Mouse (Mus musculus) embryonic facial prominence, embryonic 10.5 days (tissue): ENCODE measurements at regions not wholly inside any gene's neighbourhood (a gene's known extent, or its start where the extent isn't known, plus 50 kb on each side); places are given as distances from the start of the nearest gene placed in this dataset.

Experiments used
- DNase-seq: peaks from one replicate; pipeline ENCODE4 v3.0.0-alpha.2; 2017; ENCODE audit warnings: low spot score
- H3K27ac ChIP-seq: fragments of 300-500 bp; sonication (generic); replicated peaks from 2 replicates; pipeline ENCODE4 v1.5.1; 2016; ENCODE audit warnings: mild to moderate bottlenecking
- H3K27me3 ChIP-seq: fragments of 300-500 bp; sonication (generic); replicated peaks from 2 replicates; pipeline ENCODE4 v1.6.1; 2016; ENCODE audit warnings: low read depth, mild to moderate bottlenecking; ENCODE audit not compliant: poor library complexity, severe bottlenecking
- H3K36me3 ChIP-seq: fragments of 300-500 bp; sonication (generic); replicated peaks from 2 replicates; pipeline ENCODE4 v1.6.1; 2016; ENCODE audit warnings: mild to moderate bottlenecking, moderate library complexity
- H3K4me1 ChIP-seq: fragments of 300-500 bp; sonication (generic); 2 replicates; pipeline ENCODE4 v1.6.1; 2016
- H3K4me3 ChIP-seq: fragments of 300-500 bp; sonication (generic); 2 replicates; pipeline ENCODE4 v1.5.1; 2016; ENCODE audit warnings: mild to moderate bottlenecking, moderate library complexity
- H3K9me3 ChIP-seq: fragments of 300-500 bp; sonication (generic); 2 replicates; pipeline ENCODE4 v1.6.1; 2016; ENCODE audit warnings: mild to moderate bottlenecking
- WGBS: fragments of 180-500 bp; shearing (Covaris S2); methylation state at CpG from one replicate; pipeline ENCODE4 v1.1.7; 2016; 5-methylcytosine and 5-hydroxymethylcytosine counted together

DNA sequence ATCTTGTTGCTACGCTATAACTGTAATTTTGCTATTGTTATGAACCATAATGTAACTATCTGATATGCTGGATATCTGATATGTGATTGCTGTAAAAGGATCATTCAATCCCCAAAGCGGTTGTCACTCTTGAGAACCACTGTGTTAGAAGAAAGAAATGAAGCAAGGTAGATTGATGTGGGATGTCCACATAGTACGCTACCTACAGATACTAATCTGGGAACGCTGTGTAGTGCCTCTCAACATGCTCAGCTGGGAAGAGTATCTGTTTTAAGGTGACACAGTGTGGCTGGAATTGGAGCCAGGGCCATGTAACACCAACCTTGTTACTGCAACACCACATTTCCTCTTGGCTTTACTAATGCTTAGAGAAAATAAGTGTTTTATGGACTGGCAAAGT lies 456.2 kb upstream of the Slc30a5 start:
- 90% methylated on average over 4 of the region's 4 CpGs for WGBS
- Histone ChIP-seq H3K4me3 (no peak overlapping the region), H3K9me3 (no peaks in the 10 kb centered on the region), H3K4me1 (peaks cover 4% of the 10 kb centered on the region; the same call in 1 of the 2 replicates), H3K36me3 (no peaks in the 10 kb centered on the region), H3K27me3 (no peaks in the 10 kb centered on the region), H3K27ac (no peak overlapping the region)
- no peak for DNase-seq

DNA sequence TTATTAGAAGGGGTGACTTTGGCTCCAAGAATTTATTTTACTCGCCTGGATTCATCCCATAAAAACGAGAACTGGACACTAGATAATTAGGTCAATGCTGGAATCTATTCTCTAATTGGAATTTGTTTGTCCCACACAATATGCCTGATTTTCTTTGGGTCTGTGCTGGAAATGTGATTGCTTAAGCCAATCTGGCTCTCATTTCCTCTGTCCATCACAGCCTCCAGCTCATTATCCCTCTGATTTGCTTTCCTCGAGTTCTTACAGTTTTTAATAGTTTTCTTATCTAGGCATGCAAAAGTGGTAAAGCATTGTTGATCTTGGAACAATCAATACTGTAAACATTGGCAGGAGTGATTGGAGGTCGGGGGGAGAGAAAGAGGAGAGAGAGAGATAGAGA lies 453.9 kb upstream of the Slc30a5 start:
- no peak for DNase-seq

DNA sequence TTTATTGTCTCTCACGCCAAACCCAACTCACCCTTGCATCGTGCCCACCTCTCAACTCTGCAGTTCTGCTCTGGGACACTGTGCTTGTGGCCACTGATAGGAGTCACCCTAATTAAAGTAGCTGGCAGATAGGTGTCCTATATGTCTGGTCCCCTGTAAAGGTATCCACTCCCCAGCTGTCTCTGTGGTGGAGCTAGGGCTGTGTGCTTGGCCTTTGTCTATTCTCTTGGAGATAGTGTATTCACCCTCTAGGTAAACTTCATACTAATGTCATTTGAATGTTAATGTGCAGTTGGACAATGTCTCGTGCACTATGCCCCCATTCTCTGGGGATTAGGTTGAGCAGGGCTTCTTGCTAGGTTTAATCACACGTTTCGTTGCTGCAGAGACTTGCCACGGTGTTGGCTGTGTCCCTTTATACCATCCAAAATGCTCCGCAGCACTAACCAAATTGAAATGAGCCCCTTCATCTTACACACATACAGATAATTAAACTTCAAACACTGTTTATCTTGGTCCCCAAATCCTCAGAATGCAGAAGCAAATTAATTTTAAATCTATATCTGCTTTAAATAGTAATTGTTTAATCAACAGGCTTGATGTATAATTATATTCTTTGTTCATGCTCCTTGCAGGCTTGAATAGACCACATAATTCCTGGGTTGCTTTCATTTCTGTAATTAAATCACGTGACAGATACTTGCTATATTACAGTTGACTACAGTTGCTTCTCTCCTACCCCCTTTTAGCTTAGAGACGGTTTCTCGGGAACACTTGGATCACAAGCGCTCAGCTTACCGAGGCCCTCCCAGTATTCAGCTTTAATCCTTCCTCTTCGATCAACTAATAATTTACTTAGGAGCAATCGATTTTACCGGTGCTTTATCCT lies 453.0 kb upstream of the Slc30a5 start:
- DNase-seq = no peak
- no peak overlapping the region for H3K4me3 ChIP-seq
- WGBS = 79% methylated on average over 15 of the region's 15 CpGs

More for the DNA sequence above, 453.9 kb upstream of the Slc30a5 start:
- Histone ChIP-seq H3K27me3 (no peaks in the 10 kb centered on the region), H3K36me3 (no peaks in the 10 kb centered on the region), H3K4me1 (peaks cover 4% of the 10 kb centered on the region; the same call in 1 of the 2 replicates), H3K9me3 (no peaks in the 10 kb centered on the region), H3K27ac (no peak overlapping the region), H3K4me3 (no peak overlapping the region)
- WGBS = 40% methylated on average over 4 of the region's 4 CpGs

DNA sequence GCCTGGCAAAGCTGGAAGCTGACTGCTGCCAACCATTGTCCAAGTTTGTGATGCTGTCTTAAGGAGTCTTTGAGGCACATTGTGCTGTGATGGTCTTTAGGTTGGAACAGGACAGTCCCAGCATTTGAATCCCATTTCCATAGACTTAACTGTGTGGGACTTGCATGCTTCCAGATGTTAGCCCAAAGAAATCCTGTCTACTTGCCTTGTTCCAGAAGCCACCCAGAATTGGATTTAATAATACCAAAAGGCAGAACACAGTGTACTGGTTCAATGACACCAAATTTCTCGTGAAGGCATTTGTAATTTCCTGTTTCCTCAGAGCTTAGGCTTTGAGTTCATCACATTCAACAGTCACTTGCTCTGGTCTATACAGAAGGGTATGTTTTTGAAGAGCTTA lies 444.9 kb upstream of the Slc30a5 start:
- DNase-seq = no peak
- H3K36me3 ChIP-seq = no peaks in the 10 kb centered on the region
- no peak overlapping the region for H3K27ac ChIP-seq
- H3K4me1 ChIP-seq = 0 out of 2 replicates have a peak, but pooled peaks cover 5% of the 10 kb centered on the region
- WGBS = 76% methylated on average over 1 of the region's 1 CpGs
- no peaks in the 10 kb centered on the region for H3K9me3 ChIP-seq
- no peaks in the 10 kb centered on the region for H3K27me3 ChIP-seq
- H3K4me3 ChIP-seq = no peak overlapping the region

More for the DNA sequence above, 453.0 kb upstream of the Slc30a5 start:
- Histone ChIP-seq H3K4me1 (peaks cover 4% of the 10 kb centered on the region; the same call in 1 of the 2 replicates), H3K36me3 (no peaks in the 10 kb centered on the region), H3K27me3 (no peaks in the 10 kb centered on the region), H3K9me3 (no peaks in the 10 kb centered on the region), H3K27ac (no peak overlapping the region)

DNA sequence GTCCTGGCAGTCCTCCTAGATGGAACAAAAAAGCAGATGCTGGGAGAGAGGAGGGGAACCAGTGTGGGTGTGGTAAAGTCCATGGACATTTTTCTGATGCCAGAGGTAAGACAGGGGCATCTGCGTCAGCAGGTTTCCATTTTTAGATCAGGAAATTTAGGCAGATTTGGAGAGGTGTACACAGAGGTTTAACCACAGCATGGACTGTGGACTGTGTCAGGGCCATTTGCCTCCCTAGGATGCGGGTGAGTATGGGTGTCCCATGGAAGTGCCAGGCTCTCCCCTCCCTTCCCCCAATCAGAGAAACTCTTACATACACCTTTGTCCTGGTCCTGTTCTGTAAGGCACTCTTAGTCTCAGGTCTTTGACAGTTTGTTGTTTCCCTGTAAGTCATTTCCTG lies 443.5 kb upstream of the Slc30a5 start:
- H3K27ac ChIP-seq = no peak overlapping the region
- 0 out of 2 replicates have a peak, but pooled peaks cover 5% of the 10 kb centered on the region for H3K4me1 ChIP-seq
- no peak for DNase-seq
- no peaks in the 10 kb centered on the region for H3K9me3 ChIP-seq
- no peaks in the 10 kb centered on the region for H3K36me3 ChIP-seq
- no peaks in the 10 kb centered on the region for H3K27me3 ChIP-seq
- no peak overlapping the region for H3K4me3 ChIP-seq
- 91% methylated on average over 2 of the region's 2 CpGs for WGBS

DNA sequence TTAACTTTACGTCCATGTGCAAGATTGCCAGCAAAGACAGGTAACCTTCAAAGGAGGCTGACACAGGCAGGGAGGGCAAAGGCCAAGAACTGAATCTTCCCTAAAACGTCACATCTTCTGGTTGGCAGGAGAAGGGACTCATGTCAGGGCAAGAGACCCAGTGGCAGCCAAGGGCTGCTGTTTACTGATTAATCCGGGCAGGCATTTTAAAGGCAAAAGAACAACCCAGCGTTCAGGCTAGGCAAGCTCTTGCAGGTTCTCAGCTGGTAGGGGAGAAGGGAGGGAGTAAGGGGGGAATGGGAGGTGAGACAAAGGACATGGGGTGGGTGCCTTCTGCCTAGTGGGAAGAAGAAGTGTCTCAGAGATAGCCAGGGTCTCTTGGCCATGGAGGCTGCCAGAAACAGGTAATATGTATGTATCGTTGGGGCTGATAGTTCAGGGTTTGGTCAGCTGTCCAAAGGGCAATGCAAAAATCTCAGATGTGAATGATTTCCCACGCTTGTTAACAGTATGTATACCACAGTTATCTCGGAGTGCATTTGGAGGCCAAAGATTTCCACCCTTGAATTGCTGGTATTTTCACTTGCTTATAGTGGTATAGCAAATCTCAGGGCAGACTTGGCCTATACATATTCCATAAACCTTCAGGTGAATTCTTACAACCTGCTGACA lies 441.4 kb upstream of the Slc30a5 start:
- H3K36me3 ChIP-seq = no peaks in the 10 kb centered on the region
- no peaks in the 10 kb centered on the region for H3K9me3 ChIP-seq
- no peaks in the 10 kb centered on the region for H3K27me3 ChIP-seq
- DNase-seq = no peak
- H3K27ac ChIP-seq = no peak overlapping the region
- no peak overlapping the region for H3K4me3 ChIP-seq
- 67% methylated on average over 7 of the region's 7 CpGs for WGBS
- 0 out of 2 replicates have a peak, but pooled peaks cover 5% of the 10 kb centered on the region for H3K4me1 ChIP-seq

DNA sequence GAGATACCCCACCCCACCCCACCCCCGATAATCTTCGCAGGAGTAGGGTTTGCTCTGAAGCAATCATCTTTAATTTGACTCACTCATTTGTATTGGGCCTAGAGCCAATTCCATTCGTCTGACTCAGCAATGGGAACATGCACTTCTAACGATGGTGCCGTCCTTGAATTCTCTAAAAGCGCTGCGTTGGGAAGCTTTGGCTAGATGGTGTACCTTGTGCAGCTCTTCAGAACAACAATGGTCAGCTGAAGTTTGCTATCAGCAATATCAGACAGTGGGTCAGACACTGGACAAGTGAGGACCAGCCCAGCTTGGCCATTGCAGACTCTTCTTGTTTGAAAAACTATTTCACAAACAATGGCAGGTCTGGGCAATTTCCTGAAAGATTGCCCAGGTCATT lies 440.1 kb upstream of the Slc30a5 start:
- Histone ChIP-seq H3K9me3 (no peaks in the 10 kb centered on the region), H3K4me1 (0 out of 2 replicates have a peak, but pooled peaks cover 5% of the 10 kb centered on the region), H3K36me3 (no peaks in the 10 kb centered on the region), H3K27me3 (no peaks in the 10 kb centered on the region), H3K4me3 (no peak overlapping the region), H3K27ac (no peak overlapping the region)
- DNase-seq = no peak
- WGBS = 85% methylated on average over 7 of the region's 7 CpGs

DNA sequence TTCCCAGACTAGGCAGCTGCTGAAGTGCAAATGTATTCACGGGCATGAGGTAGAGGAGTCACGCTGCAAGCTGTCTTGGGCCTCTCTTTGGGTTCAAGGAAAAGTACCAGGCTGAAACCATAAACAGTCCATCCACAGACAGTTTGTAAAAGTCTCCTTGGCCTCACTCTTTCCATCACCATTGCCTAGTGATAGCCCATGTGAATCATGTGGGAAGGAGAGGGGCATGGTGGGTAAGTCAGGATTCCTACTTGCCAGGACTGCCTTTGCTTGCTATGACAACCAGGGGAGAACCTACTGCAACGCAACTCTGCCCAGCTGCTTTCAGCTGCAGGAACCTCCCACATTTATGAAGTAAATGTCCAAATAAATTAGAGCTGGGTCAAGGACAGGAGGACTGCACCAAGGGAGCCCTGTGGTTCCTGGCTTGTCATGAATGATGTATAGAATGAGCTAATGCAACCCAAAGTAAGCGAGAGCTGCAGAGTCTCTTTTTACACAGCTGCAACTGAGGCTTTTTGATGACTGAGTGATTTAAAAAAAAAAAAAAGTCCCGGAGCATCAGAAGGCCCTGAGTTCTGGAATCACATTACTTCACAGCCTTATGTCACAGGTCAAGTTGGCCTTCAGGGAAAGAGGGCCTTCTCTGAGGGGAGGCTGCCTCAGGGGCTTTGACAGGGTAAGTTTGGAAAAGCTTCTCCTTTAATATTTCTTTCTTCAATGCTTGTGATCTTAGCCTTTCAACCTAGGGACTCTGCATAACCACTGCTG lies 420.7 kb upstream of the Slc30a5 start:
- DNase-seq = no peak
- no peaks in the 10 kb centered on the region for H3K4me1 ChIP-seq
- H3K27ac ChIP-seq = no peak overlapping the region
- 65% methylated on average over 5 of the region's 5 CpGs for WGBS
- H3K27me3 ChIP-seq = no peaks in the 10 kb centered on the region
- H3K36me3 ChIP-seq = no peaks in the 10 kb centered on the region
- H3K9me3 ChIP-seq = no peaks in the 10 kb centered on the region
- no peak overlapping the region for H3K4me3 ChIP-seq

DNA sequence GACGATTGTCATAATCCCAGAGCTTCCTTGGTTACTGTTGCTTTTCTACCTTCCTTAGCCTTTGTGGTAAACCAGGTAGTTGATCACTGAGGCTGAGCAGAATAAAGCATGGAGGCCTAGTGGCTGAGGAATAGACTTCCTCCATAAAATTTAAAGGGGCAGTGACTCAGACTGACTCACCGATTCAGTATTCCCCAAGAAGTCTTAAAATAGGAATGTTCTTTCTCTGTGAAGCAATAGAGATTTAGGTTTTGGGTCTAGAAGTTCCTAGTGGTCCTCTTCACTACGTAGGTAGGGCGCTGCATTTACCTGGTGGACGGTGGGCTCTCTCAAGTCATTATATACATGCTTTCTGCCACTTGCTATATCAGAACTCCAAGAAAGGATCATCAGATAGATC lies 416.1 kb upstream of the Slc30a5 start:
- H3K27ac ChIP-seq = no peak overlapping the region
- no peaks in the 10 kb centered on the region for H3K9me3 ChIP-seq
- no peaks in the 10 kb centered on the region for H3K36me3 ChIP-seq
- WGBS = 90% methylated on average over 5 of the region's 5 CpGs
- no peak for DNase-seq
- no peaks in the 10 kb centered on the region for H3K27me3 ChIP-seq
- no peaks in the 10 kb centered on the region for H3K4me1 ChIP-seq
- H3K4me3 ChIP-seq = no peak overlapping the region

DNA sequence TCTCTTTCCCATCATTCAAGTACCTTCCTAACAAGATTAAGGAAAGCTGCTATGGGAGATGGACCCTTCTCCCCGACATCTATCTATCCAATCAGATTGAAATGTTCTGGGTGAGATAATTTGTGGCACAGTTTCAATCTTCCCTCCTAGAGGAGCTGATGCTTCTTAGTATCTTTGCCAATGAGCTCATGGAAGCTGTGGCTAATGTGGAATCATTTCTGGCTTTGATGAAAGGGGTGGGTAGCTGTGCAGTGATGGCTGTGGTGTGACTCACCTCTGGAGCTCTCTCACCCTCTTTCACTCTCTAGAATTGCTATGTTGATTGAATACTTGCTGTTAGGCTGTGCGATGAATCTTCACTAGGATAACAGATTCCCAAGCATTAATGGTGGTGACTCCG lies 411.1 kb upstream of the Slc30a5 start:
- no peaks in the 10 kb centered on the region for H3K9me3 ChIP-seq
- H3K27me3 ChIP-seq = no peaks in the 10 kb centered on the region
- WGBS = 91% methylated on average over 3 of the region's 3 CpGs
- H3K4me3 ChIP-seq = no peak overlapping the region
- no peak overlapping the region for H3K27ac ChIP-seq
- no peaks in the 10 kb centered on the region for H3K36me3 ChIP-seq
- no peaks in the 10 kb centered on the region for H3K4me1 ChIP-seq
- no peak for DNase-seq

DNA sequence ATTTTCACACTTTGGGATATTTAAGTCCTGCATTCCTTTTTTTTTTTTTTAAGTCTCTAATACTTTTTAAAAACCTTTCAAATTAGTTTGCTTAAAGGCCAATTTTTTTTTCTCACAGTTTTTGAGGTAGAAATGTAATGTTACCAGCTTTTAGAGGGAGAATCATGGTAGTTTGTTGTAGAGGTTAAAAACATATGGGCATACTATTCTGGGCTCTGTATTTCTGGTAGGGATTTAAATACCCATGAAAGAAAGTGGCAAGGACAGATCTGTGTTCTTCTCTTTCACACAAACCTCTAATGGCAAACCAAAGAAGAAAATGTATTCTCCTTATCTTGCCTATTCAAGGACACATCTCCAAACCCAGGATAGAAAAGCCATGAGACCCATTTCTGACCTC lies 405.6 kb upstream of the Slc30a5 start:
- peaks cover 4% of the 10 kb centered on the region for H3K4me1 ChIP-seq
- no peaks in the 10 kb centered on the region for H3K36me3 ChIP-seq
- peaks cover 3% of the 10 kb centered on the region; the same call in 1 of the 2 replicates for H3K27me3 ChIP-seq
- H3K4me3 ChIP-seq = no peak overlapping the region
- H3K27ac ChIP-seq = no peak overlapping the region
- H3K9me3 ChIP-seq = no peaks in the 10 kb centered on the region
- DNase-seq = no peak

DNA sequence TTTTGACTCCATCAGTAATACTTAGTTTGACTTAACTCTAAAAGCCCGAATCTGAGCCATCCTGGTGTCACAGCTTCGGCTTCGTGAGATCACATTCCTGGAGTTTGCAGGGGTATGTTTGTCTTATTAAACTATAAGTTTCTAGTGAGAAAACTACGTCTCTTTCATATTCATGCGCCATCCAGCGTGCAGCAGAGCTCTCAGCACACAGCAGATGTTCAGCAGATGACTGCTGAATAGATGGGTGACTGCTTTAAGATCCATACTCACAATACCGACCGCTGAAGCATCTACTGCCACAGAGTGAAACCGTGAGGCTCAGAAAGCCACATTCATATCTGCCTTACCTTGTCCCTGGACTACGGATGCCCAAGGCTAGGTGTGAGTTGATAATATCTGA lies 403.8 kb upstream of the Slc30a5 start:
- no peak overlapping the region for H3K4me3 ChIP-seq
- no peaks in the 10 kb centered on the region for H3K36me3 ChIP-seq
- 80% methylated on average over 10 of the region's 10 CpGs for WGBS
- no peak overlapping the region for H3K27ac ChIP-seq
- H3K4me1 ChIP-seq = peaks cover 11% of the 10 kb centered on the region
- peaks cover 3% of the 10 kb centered on the region; the same call in 1 of the 2 replicates for H3K27me3 ChIP-seq
- DNase-seq = no peak
- H3K9me3 ChIP-seq = no peaks in the 10 kb centered on the region
